Mouse (Mus musculus): ENCODE results near the gene Tbcb. TPM values are rescaled to one million over a fixed set of nuclear protein-coding genes. Genes with fewer than 3 reads are reported as not detected.
"Not testable (repeated sequence)": the region's sequence is repeated elsewhere in the genome, so short reads cannot be mapped to it uniquely, and the experiment has no call there.

Tbcb gene
- total RNA-seq, 2 experiments from 2014 or later, result 48.2 to 113 TPM

- no peak for ATAC-seq (replicated peaks; ENCODE audit: poor library complexity, severe bottlenecking)
These were observed 36.6 kb downstream of the Tbcb start for GRCm38 (mm10) chr7:30195461-30195860.

GRCm38 (mm10) chr7:30194884-30195283 is 37.2 kb downstream of the Tbcb start:
- ATAC-seq (replicated peaks; ENCODE audit: poor library complexity, severe bottlenecking), result peak; percentile 87

- ATAC-seq (replicated peaks; ENCODE audit: poor library complexity, severe bottlenecking), result peak; percentile 18
These were observed 37.8 kb downstream of the Tbcb start for GRCm38 (mm10) chr7:30194101-30194831.

GRCm38 (mm10) chr7:30193581-30194100 is 38.4 kb downstream of the Tbcb start:
- ATAC-seq (replicated peaks; ENCODE audit: poor library complexity, severe bottlenecking), result peak; percentile 74

GRCm38 (mm10) chr7:30193013-30193412 is 39.1 kb downstream of the Tbcb start:
- ATAC-seq (replicated peaks; ENCODE audit: poor library complexity, severe bottlenecking), result no peak

GRCm38 (mm10) chr7:30192088-30192487 is 40.0 kb downstream of the Tbcb start:
- ATAC-seq (replicated peaks; ENCODE audit: poor library complexity, severe bottlenecking), result no peak

- no peak for ATAC-seq (replicated peaks; ENCODE audit: poor library complexity, severe bottlenecking)
These were observed 43.0 kb downstream of the Tbcb start for GRCm38 (mm10) chr7:30189116-30189491.

GRCm38 (mm10) chr7:30188344-30189115 is 43.5 kb downstream of the Tbcb start:
- no peak for ATAC-seq (replicated peaks; ENCODE audit: poor library complexity, severe bottlenecking)

GRCm38 (mm10) chr7:30184641-30185348 is 47.3 kb downstream of the Tbcb start:
- no peak for ATAC-seq (replicated peaks; ENCODE audit: poor library complexity, severe bottlenecking)

GRCm38 (mm10) chr7:30183879-30184289 is 48.2 kb downstream of the Tbcb start, which contains the start of gene Cox7a1:
TSS of gene Cox7a1 (plus strand) at chr7:30184144.
- peak; percentile 93 for ATAC-seq (replicated peaks; ENCODE audit: poor library complexity, severe bottlenecking)

GRCm38 (mm10) chr7:30183189-30183588 is 48.9 kb downstream of the Tbcb start:
- ATAC-seq (replicated peaks; ENCODE audit: poor library complexity, severe bottlenecking), result not testable (repeated sequence)

GRCm38 (mm10) chr7:30181929-30182328 is 50.1 kb downstream of the Tbcb start:
- not testable (repeated sequence) for ATAC-seq (replicated peaks; ENCODE audit: poor library complexity, severe bottlenecking)

GRCm38 (mm10) chr7:30181308-30181707 is 50.8 kb downstream of the Tbcb start:
- peak; percentile 67 for ATAC-seq (replicated peaks; ENCODE audit: poor library complexity, severe bottlenecking)

GRCm38 (mm10) chr7:30178256-30178655 is 53.8 kb downstream of the Tbcb start:
- ATAC-seq (replicated peaks; ENCODE audit: poor library complexity, severe bottlenecking), result no peak

- 0 out of 2 replicates have a peak, but pooled peaks have one; percentile 23 for ATAC-seq (replicated peaks; ENCODE audit: poor library complexity, severe bottlenecking)
These were observed 55.6 kb downstream of the Tbcb start for GRCm38 (mm10) chr7:30176474-30176873.

Other genes starting within 250 kb of the Tbcb start
- gene Zfp568, start 248.3 kb downstream of the Tbcb start, total RNA-seq (2014; fragmentation: Nextera tagmentation), result 16.5 and 22.3 TPM in 2 replicates
- 50.3 and 51.3 TPM in 2 replicates for gene Zfp568, start 248.3 kb downstream of the Tbcb start, total RNA-seq (2017)
- 0.52 and 2.4 TPM in 2 replicates for gene Zfp14, start 180.9 kb downstream of the Tbcb start, total RNA-seq (2014; fragmentation: Nextera tagmentation)
- 1.2 and 1.4 TPM in 2 replicates for gene Zfp14, start 180.9 kb downstream of the Tbcb start, total RNA-seq (2017)
- gene Zfp82, start 159.4 kb downstream of the Tbcb start, total RNA-seq (2014; fragmentation: Nextera tagmentation), result 7.0 and 9.2 TPM in 2 replicates
- gene Zfp82, start 159.4 kb downstream of the Tbcb start, total RNA-seq (2017), result 3.0 and 9.6 TPM in 2 replicates
- 2.8 TPM in 1 of 2 replicates, not detected in the other for gene Gm26920, start 141.9 kb downstream of the Tbcb start, total RNA-seq (2014; fragmentation: Nextera tagmentation)
- gene Gm26920, start 141.9 kb downstream of the Tbcb start, total RNA-seq (2017), result not detected in 2 replicates
- 7.6 and 15.7 TPM in 2 replicates for gene Zfp566, start 141.7 kb downstream of the Tbcb start, total RNA-seq (2014; fragmentation: Nextera tagmentation)
- gene Zfp566, start 141.7 kb downstream of the Tbcb start, total RNA-seq (2017), result 3.2 and 6.0 TPM in 2 replicates
- 41.6 and 58.5 TPM in 2 replicates for gene Zfp260, start 137.5 kb downstream of the Tbcb start, total RNA-seq (2014; fragmentation: Nextera tagmentation)
- 26.1 and 28.7 TPM in 2 replicates for gene Zfp260, start 137.5 kb downstream of the Tbcb start, total RNA-seq (2017)
- 9.7 and 13.3 TPM in 2 replicates for gene Zfp382, start 110.3 kb downstream of the Tbcb start, total RNA-seq (2014; fragmentation: Nextera tagmentation)
- 7.7 and 8.3 TPM in 2 replicates for gene Zfp382, start 110.3 kb downstream of the Tbcb start, total RNA-seq (2017)
- gene Zfp146, start 62.5 kb downstream of the Tbcb start, total RNA-seq (2014; fragmentation: Nextera tagmentation), result 52.0 and 61.0 TPM in 2 replicates
- 80.7 and 101 TPM in 2 replicates for gene Zfp146, start 62.5 kb downstream of the Tbcb start, total RNA-seq (2017)
- gene Cox7a1, start 48.1 kb downstream of the Tbcb start, total RNA-seq (2014; fragmentation: Nextera tagmentation), result not detected in 2 replicates
- 1.5 TPM in 1 of 2 replicates, not detected in the other for gene Cox7a1, start 48.1 kb downstream of the Tbcb start, total RNA-seq (2017)
- 236 and 240 TPM in 2 replicates for gene Capns1, start 33.5 kb downstream of the Tbcb start, total RNA-seq (2014; fragmentation: Nextera tagmentation)
- 176 and 196 TPM in 2 replicates for gene Capns1, start 33.5 kb downstream of the Tbcb start, total RNA-seq (2017)
- gene Polr2i, start 324 bp downstream of the Tbcb start, total RNA-seq (2014; fragmentation: Nextera tagmentation), result 79.3 and 81.3 TPM in 2 replicates
- gene Polr2i, start 324 bp downstream of the Tbcb start, total RNA-seq (2017), result 62.3 and 79.3 TPM in 2 replicates
- not detected in 2 replicates for gene Ovol3, start 3.5 kb upstream of the Tbcb start, total RNA-seq (2014; fragmentation: Nextera tagmentation)
- not detected in 2 replicates for gene Ovol3, start 3.5 kb upstream of the Tbcb start, total RNA-seq (2017)
- not detected in 2 replicates for gene Thap8, start 47.8 kb upstream of the Tbcb start, total RNA-seq (2014; fragmentation: Nextera tagmentation)
- gene Thap8, start 47.8 kb upstream of the Tbcb start, total RNA-seq (2017), result 0.57 TPM in 1 of 2 replicates, not detected in the other
- gene Wdr62, start 48.1 kb upstream of the Tbcb start, total RNA-seq (2014; fragmentation: Nextera tagmentation), result 21.6 and 29.4 TPM in 2 replicates
- 4.0 and 5.8 TPM in 2 replicates for gene Wdr62, start 48.1 kb upstream of the Tbcb start, total RNA-seq (2017)
- not detected in 2 replicates for gene Clip3, start 59.5 kb upstream of the Tbcb start, total RNA-seq (2014; fragmentation: Nextera tagmentation)
- gene Clip3, start 59.5 kb upstream of the Tbcb start, total RNA-seq (2017), result not detected in 2 replicates
- 32.6 and 33.3 TPM in 2 replicates for gene Alkbh6, start 76.4 kb upstream of the Tbcb start, total RNA-seq (2014; fragmentation: Nextera tagmentation)
- 30.1 and 35.5 TPM in 2 replicates for gene Alkbh6, start 76.4 kb upstream of the Tbcb start, total RNA-seq (2017)
- gene Syne4, start 82.5 kb upstream of the Tbcb start, total RNA-seq (2014; fragmentation: Nextera tagmentation), result 6.3 and 8.7 TPM in 2 replicates
- 0.99 TPM in 1 of 2 replicates, not detected in the other for gene Syne4, start 82.5 kb upstream of the Tbcb start, total RNA-seq (2017)
- 0.60 TPM in 1 of 2 replicates, not detected in the other for gene E130208F15Rik, start 89.5 kb upstream of the Tbcb start, total RNA-seq (2014; fragmentation: Nextera tagmentation)
- gene E130208F15Rik, start 89.5 kb upstream of the Tbcb start, total RNA-seq (2017), result 1.6 and 2.5 TPM in 2 replicates
- gene Sdhaf1, start 91.6 kb upstream of the Tbcb start, total RNA-seq (2014; fragmentation: Nextera tagmentation), result 10.5 and 11.8 TPM in 2 replicates
- gene Sdhaf1, start 91.6 kb upstream of the Tbcb start, total RNA-seq (2017), result 7.8 and 12.9 TPM in 2 replicates
- gene Lrfn3, start 130.5 kb upstream of the Tbcb start, total RNA-seq (2014; fragmentation: Nextera tagmentation), result not detected in 2 replicates
- gene Lrfn3, start 130.5 kb upstream of the Tbcb start, total RNA-seq (2017), result not detected in 2 replicates
- 665 and 703 TPM in 2 replicates for gene Tyrobp, start 181.5 kb upstream of the Tbcb start, total RNA-seq (2014; fragmentation: Nextera tagmentation)
- 270 and 287 TPM in 2 replicates for gene Tyrobp, start 181.5 kb upstream of the Tbcb start, total RNA-seq (2017)
- gene Hcst, start 187.6 kb upstream of the Tbcb start, total RNA-seq (2014; fragmentation: Nextera tagmentation), result 64.6 and 70.7 TPM in 2 replicates
- gene Hcst, start 187.6 kb upstream of the Tbcb start, total RNA-seq (2017), result 9.0 and 31.6 TPM in 2 replicates
- 16.0 and 16.3 TPM in 2 replicates for gene Nfkbid, start 189.5 kb upstream of the Tbcb start, total RNA-seq (2014; fragmentation: Nextera tagmentation)
- gene Nfkbid, start 189.5 kb upstream of the Tbcb start, total RNA-seq (2017), result 6.8 and 15.1 TPM in 2 replicates
- gene Aplp1, start 213.3 kb upstream of the Tbcb start, total RNA-seq (2014; fragmentation: Nextera tagmentation), result not detected in 2 replicates
- gene Aplp1, start 213.3 kb upstream of the Tbcb start, total RNA-seq (2017), result not detected in 2 replicates
- gene Kirrel2, start 225.4 kb upstream of the Tbcb start, total RNA-seq (2014; fragmentation: Nextera tagmentation), result not detected in 2 replicates
- gene Kirrel2, start 225.4 kb upstream of the Tbcb start, total RNA-seq (2017), result not detected in 2 replicates
- not detected in 2 replicates for gene Nphs1, start 226.0 kb upstream of the Tbcb start, total RNA-seq (2014; fragmentation: Nextera tagmentation)
- 0.56 and 0.57 TPM in 2 replicates for gene Nphs1, start 226.0 kb upstream of the Tbcb start, total RNA-seq (2017)